Mouse (Mus musculus) activated CD4-positive, CD25-positive, alpha-beta regulatory T cell, adult 4 months (primary cell): ENCODE measurements around the gene Creg2. TPM values are rescaled to one million over a fixed set of nuclear protein-coding genes. Genes with fewer than 3 reads are reported as not detected.
"Not testable (repeated sequence)": the region's sequence is repeated elsewhere in the genome, so short reads cannot be mapped to it uniquely, and the experiment has no call there.

Experiments used
- ATAC-seq: one replicate; pipeline ENCODE4 v1.8.0; 2017
- polyA plus RNA-seq, 2 experiments: library from polyadenylated mRNA; unstranded; fragments of 100-300 nt; shearing (Covaris generic); gene quantifications; one replicate each; pipeline ENCODE4 v1.2.1; 2017

Gene Creg2
- polyA plus RNA-seq, 2 experiments from 2014 or later: 0.10 TPM; not detected in 1

- ATAC-seq: no peak
Observed at GRCm38 (mm10) chr1:39650435-39651240, 636 bp downstream of the Creg2 start.

GRCm38 (mm10) chr1:39649691-39650434 lies 1.4 kb downstream of the Creg2 start:
- no peak for ATAC-seq

GRCm38 (mm10) chr1:39648584-39648983 lies 2.7 kb downstream of the Creg2 start:
- ATAC-seq: no peak

- no peak for ATAC-seq
Observed at GRCm38 (mm10) chr1:39645905-39646759, 5.1 kb downstream of the Creg2 start.

- ATAC-seq: no peak
Observed at GRCm38 (mm10) chr1:39644333-39644732, 6.9 kb downstream of the Creg2 start.

GRCm38 (mm10) chr1:39641667-39642066 lies 9.6 kb downstream of the Creg2 start:
- ATAC-seq: no peak

GRCm38 (mm10) chr1:39637139-39637538 lies 14.1 kb downstream of the Creg2 start:
- ATAC-seq: no peak

- ATAC-seq: no peak
Observed at GRCm38 (mm10) chr1:39636660-39637059, 14.6 kb downstream of the Creg2 start.

- no peak for ATAC-seq
Observed at GRCm38 (mm10) chr1:39636196-39636595, 15.1 kb downstream of the Creg2 start.

GRCm38 (mm10) chr1:39628606-39629005 lies 22.7 kb downstream of the Creg2 start:
- ATAC-seq: no peak

- no peak for ATAC-seq
Observed at GRCm38 (mm10) chr1:39625491-39625890, 25.8 kb downstream of the Creg2 start.

- ATAC-seq: no peak
Observed at GRCm38 (mm10) chr1:39623729-39624128, 27.5 kb downstream of the Creg2 start.

GRCm38 (mm10) chr1:39623106-39623505 lies 28.2 kb downstream of the Creg2 start:
- no peak for ATAC-seq

- ATAC-seq: no peak
Observed at GRCm38 (mm10) chr1:39618524-39618923, 32.8 kb downstream of the Creg2 start.

GRCm38 (mm10) chr1:39615526-39615925 lies 35.7 kb downstream of the Creg2 start:
- no peak for ATAC-seq

GRCm38 (mm10) chr1:39614462-39615279 lies 36.6 kb downstream of the Creg2 start:
- ATAC-seq: no peak

- no peak for ATAC-seq
Observed at GRCm38 (mm10) chr1:39613061-39613460, 38.2 kb downstream of the Creg2 start.

- no peak for ATAC-seq
Observed at GRCm38 (mm10) chr1:39612491-39612890, 38.8 kb downstream of the Creg2 start.

- no peak for ATAC-seq
Observed at GRCm38 (mm10) chr1:39608534-39608933, 42.7 kb downstream of the Creg2 start.

- no peak for ATAC-seq
Observed at GRCm38 (mm10) chr1:39602477-39602876, 48.8 kb downstream of the Creg2 start.

GRCm38 (mm10) chr1:39598726-39599125 lies 52.5 kb downstream of the Creg2 start:
- no peak for ATAC-seq

GRCm38 (mm10) chr1:39597135-39597534 lies 54.1 kb downstream of the Creg2 start:
- not testable (repeated sequence) for ATAC-seq
